Mouse (Mus musculus): ENCODE data around the gene Ecpas. TPM values are rescaled to one million over a fixed set of nuclear protein-coding genes. Genes with fewer than 3 reads are reported as not detected.
A peak's percentile ranks its signal among the peaks of the same experiment; 100 is the strongest.

Gene Ecpas
- polyA plus RNA-seq, 1 experiment from 2014 or later: 47.1 TPM

GRCm38 (mm10) chr4:58932541-58932940 lies 20.0 kb upstream of the Ecpas start:
- Histone ChIP-seq H3K4me2 (no peak overlapping the region), H3K4me3 (replicated peaks) (no peak overlapping the region), H3K9ac (no peak overlapping the region), H3K9me3 (no peaks in the 10 kb centered on the region), H3K36me3 (replicated peaks) (no peaks in the 10 kb centered on the region), H3K27ac (no peak overlapping the region), H3K27me3 (no peaks in the 10 kb centered on the region), H3K4me1 (no peaks in the 10 kb centered on the region)
- ATAC-seq (ENCODE audit: low FRiP score): no peak
- 85% methylated on average over 6 of the region's 6 CpGs for WGBS

- Histone ChIP-seq H3K36me3 (replicated peaks) (no peaks in the 10 kb centered on the region), H3K4me1 (no peaks in the 10 kb centered on the region), H3K9ac (no peak overlapping the region), H3K4me3 (replicated peaks) (no peak overlapping the region), H3K27me3 (0 out of 2 replicates have a peak, but pooled peaks cover 4% of the 10 kb centered on the region), H3K27ac (no peak overlapping the region), H3K9me3 (peaks cover 6% of the 10 kb centered on the region; the same call in 1 of the 2 replicates), H3K4me2 (no peak overlapping the region)
- WGBS: 69% methylated on average over 3 of the region's 3 CpGs
- ATAC-seq (ENCODE audit: low FRiP score): no peak
Observed at GRCm38 (mm10) chr4:58927661-58928060, 15.1 kb upstream of the Ecpas start.

- WGBS: 49% methylated on average over 2 of the region's 2 CpGs
- no peak for ATAC-seq (ENCODE audit: low FRiP score)
- Histone ChIP-seq H3K9ac (no peak overlapping the region), H3K4me2 (no peak overlapping the region), H3K9me3 (peaks cover 6% of the 10 kb centered on the region; the same call in 1 of the 2 replicates), H3K27me3 (0 out of 2 replicates have a peak, but pooled peaks cover 4% of the 10 kb centered on the region), H3K4me1 (no peaks in the 10 kb centered on the region), H3K27ac (no peak overlapping the region), H3K4me3 (replicated peaks) (no peak overlapping the region), H3K36me3 (replicated peaks) (no peaks in the 10 kb centered on the region)
Observed at GRCm38 (mm10) chr4:58926120-58926519, 13.6 kb upstream of the Ecpas start.

GRCm38 (mm10) chr4:58925664-58926063 lies 13.1 kb upstream of the Ecpas start:
- 0 out of 2 replicates have a peak, but pooled peaks cover 4% of the 10 kb centered on the region for H3K27me3 ChIP-seq
- H3K4me1 ChIP-seq: no peaks in the 10 kb centered on the region
- H3K27ac ChIP-seq: no peak overlapping the region
- H3K36me3 ChIP-seq (replicated peaks): no peaks in the 10 kb centered on the region
- no peak overlapping the region for H3K9ac ChIP-seq
- H3K9me3 ChIP-seq: peaks cover 6% of the 10 kb centered on the region; the same call in 1 of the 2 replicates
- 47% methylated on average over 5 of the region's 5 CpGs for WGBS
- ATAC-seq (ENCODE audit: low FRiP score): no peak
- no peak overlapping the region for H3K4me2 ChIP-seq
- H3K4me3 ChIP-seq (replicated peaks): no peak overlapping the region

GRCm38 (mm10) chr4:58923933-58924332 lies 11.4 kb upstream of the Ecpas start:
- Histone ChIP-seq H3K9ac (no peak overlapping the region), H3K4me3 (replicated peaks) (no peak overlapping the region), H3K36me3 (replicated peaks) (no peaks in the 10 kb centered on the region), H3K4me2 (no peak overlapping the region), H3K27ac (no peak overlapping the region), H3K4me1 (no peaks in the 10 kb centered on the region), H3K27me3 (0 out of 2 replicates have a peak, but pooled peaks cover 4% of the 10 kb centered on the region), H3K9me3 (peaks cover 6% of the 10 kb centered on the region; the same call in 1 of the 2 replicates)
- no peak for ATAC-seq (ENCODE audit: low FRiP score)
- WGBS: 77% methylated on average over 2 of the region's 2 CpGs

GRCm38 (mm10) chr4:58915081-58915826 lies 2.7 kb upstream of the Ecpas start:
- Histone ChIP-seq H3K27me3 (no peaks in the 10 kb centered on the region), H3K27ac (no peak overlapping the region), H3K9me3 (no peaks in the 10 kb centered on the region), H3K4me1 (peaks cover 14% of the 10 kb centered on the region), H3K9ac (no peak overlapping the region), H3K4me2 (no peak overlapping the region), H3K4me3 (replicated peaks) (no peak overlapping the region), H3K36me3 (replicated peaks) (no peaks in the 10 kb centered on the region)
- WGBS: 80% methylated on average over 8 of the region's 8 CpGs
- no peak for ATAC-seq (ENCODE audit: low FRiP score)

GRCm38 (mm10) chr4:58913336-58914026 lies 932 bp upstream of the Ecpas start:
- no peaks in the 10 kb centered on the region for H3K27me3 ChIP-seq
- H3K27ac ChIP-seq: no peak overlapping the region
- H3K4me1 ChIP-seq: peaks cover 18% of the 10 kb centered on the region
- H3K36me3 ChIP-seq (replicated peaks): no peaks in the 10 kb centered on the region
- H3K9me3 ChIP-seq: no peaks in the 10 kb centered on the region
- peak overlapping the region; percentile 73 for H3K4me2 ChIP-seq
- H3K4me3 ChIP-seq (replicated peaks): peak overlapping the region; percentile 93; the same call in 1 of the 2 replicates
- 69% methylated on average over 3 of the region's 3 CpGs for WGBS
- no peak for ATAC-seq (ENCODE audit: low FRiP score)
- H3K9ac ChIP-seq: no peak overlapping the region

- Histone ChIP-seq H3K9me3 (no peaks in the 10 kb centered on the region), H3K4me1 (peaks cover 18% of the 10 kb centered on the region), H3K4me3 (replicated peaks) (peak overlapping the region; percentile 93), H3K36me3 (replicated peaks) (no peaks in the 10 kb centered on the region), H3K9ac (peak overlapping the region; percentile 96), H3K4me2 (peak overlapping the region; percentile 73), H3K27me3 (no peaks in the 10 kb centered on the region), H3K27ac (peak overlapping the region; percentile 98)
- WGBS: under 1% methylated on average over 112 of the region's 126 CpGs
- ATAC-seq (ENCODE audit: low FRiP score): peak; percentile 81
Observed at GRCm38 (mm10) chr4:58911831-58912628, 519 bp downstream of the Ecpas start.

GRCm38 (mm10) chr4:58911069-58911830 lies 1.3 kb downstream of the Ecpas start:
- no peaks in the 10 kb centered on the region for H3K27me3 ChIP-seq
- H3K4me2 ChIP-seq: peak overlapping the region; percentile 73
- peak overlapping the region; percentile 98 for H3K27ac ChIP-seq
- peak; percentile 62 for ATAC-seq (ENCODE audit: low FRiP score)
- no peaks in the 10 kb centered on the region for H3K36me3 ChIP-seq (replicated peaks)
- peaks cover 18% of the 10 kb centered on the region for H3K4me1 ChIP-seq
- no peaks in the 10 kb centered on the region for H3K9me3 ChIP-seq
- H3K4me3 ChIP-seq (replicated peaks): peak overlapping the region; percentile 93
- H3K9ac ChIP-seq: peak overlapping the region; percentile 96
- under 1% methylated on average over 55 of the region's 56 CpGs for WGBS

GRCm38 (mm10) chr4:58910175-58911068 lies 2.1 kb downstream of the Ecpas start:
- Histone ChIP-seq H3K9me3 (no peaks in the 10 kb centered on the region), H3K4me3 (replicated peaks) (peak overlapping the region; percentile 93), H3K4me1 (peaks cover 18% of the 10 kb centered on the region), H3K9ac (peak overlapping the region; percentile 96), H3K27ac (0 out of 2 replicates have a peak overlapping the region, but pooled peaks have one; percentile 98), H3K4me2 (peak overlapping the region; percentile 73), H3K36me3 (replicated peaks) (no peaks in the 10 kb centered on the region), H3K27me3 (no peaks in the 10 kb centered on the region)
- WGBS: 32% methylated on average over 16 of the region's 16 CpGs
- ATAC-seq (ENCODE audit: low FRiP score): no peak

- no peak overlapping the region for H3K4me3 ChIP-seq (replicated peaks)
- H3K27ac ChIP-seq: no peak overlapping the region
- no peak for ATAC-seq (ENCODE audit: low FRiP score)
- no peaks in the 10 kb centered on the region for H3K36me3 ChIP-seq (replicated peaks)
- peaks cover 15% of the 10 kb centered on the region for H3K4me1 ChIP-seq
- H3K9ac ChIP-seq: no peak overlapping the region
- H3K9me3 ChIP-seq: no peaks in the 10 kb centered on the region
- 95% methylated on average over 1 of the region's 1 CpGs for WGBS
- H3K4me2 ChIP-seq: no peak overlapping the region
- no peaks in the 10 kb centered on the region for H3K27me3 ChIP-seq
Observed at GRCm38 (mm10) chr4:58907453-58907852, 5.1 kb downstream of the Ecpas start.

Data from forebrain, embryonic 12.5 days (tissue).